Mouse (Mus musculus) c-Kit-negative CD71-positive TER-119-positive erythroid progenitor cells, embryonic 14.5 days (primary cell): Measurements from ENCODE around the gene Traf4.

Source experiments
- DNase-seq: peaks from one replicate; pipeline ENCODE4 v3.0.0-alpha.2; 2013; ENCODE audit warnings: low read depth, low spot score

Traf4 gene

DNA sequence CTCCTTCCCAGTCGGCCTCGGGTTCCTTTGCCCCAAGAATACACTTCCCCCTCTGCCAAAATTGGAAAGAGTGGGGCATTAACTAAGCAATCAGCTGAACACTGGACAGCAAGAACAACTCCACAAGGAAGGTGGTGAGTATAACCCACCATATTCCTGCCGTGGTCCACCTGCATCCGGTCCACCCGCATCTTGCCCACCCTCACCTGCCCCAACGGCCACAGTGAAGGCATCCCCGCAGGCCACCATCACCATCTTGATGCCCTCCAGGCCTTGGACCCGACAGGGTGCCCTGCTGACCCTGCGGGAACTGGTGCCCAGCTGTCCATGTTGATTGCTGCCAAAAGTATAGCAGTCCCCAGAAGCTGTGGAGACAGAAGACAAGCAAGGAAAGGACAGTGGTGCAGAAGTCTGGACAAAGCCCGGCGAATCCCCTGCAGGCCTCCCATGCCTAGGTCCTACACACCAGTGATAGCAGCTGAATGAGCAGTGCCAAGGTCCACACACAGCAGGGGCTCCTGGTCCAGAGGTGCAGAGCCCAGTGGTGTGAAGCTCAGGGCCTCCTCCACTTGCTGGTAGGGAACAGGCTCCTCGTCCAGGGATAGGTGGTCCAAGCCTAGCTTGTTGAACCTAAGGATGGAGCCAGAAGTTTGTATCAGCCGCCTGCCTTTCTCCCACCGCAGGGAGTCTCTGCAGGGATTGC, 2.0 kb upstream of the Traf4 start:
- no peak for DNase-seq

DNA sequence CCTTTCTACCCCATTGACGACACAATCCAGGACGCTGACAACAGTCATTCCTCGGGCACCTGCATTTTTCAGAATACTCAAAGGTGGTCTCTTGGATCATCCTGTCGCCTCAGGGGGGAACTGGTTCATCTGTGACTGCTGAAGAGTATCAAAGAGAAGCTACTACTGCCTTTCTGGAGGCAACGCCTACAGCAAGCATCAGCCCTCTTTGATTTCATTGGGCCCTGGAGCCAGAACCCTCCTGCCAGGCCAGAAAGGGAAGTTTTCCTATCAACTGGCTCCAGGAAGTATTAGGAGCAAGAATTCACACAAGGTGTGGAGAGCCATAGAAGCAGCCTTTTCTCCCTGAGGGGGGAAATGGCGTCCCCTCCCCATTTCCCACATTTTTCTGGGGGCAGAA, 1.3 kb upstream of the Traf4 start:
- DNase-seq: no peak

DNA sequence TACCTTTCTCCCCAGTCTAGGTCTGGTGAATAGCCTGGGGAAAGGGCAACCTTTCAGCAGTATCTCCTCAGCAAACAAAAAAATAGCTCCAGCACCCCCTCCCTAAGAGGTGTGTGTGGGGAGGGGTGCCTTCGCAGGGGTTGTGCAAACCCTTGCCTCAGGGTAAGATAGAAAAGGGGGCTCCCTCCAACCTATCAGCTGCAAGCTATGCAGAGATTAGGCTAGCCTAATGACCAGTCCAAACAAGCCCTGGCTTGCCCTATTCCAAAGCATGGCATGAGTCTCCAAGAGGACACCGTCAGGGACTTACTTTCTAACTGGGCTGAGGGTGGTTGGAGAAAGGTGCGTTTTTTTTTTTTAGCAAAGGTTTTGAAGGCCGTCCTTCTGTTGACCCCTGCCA, 772 bp upstream of the Traf4 start:
- DNase-seq: no peak

GRCm38 (mm10) chr11:78165761-78166109, 346 bp upstream of the Traf4 start:
- no peak for DNase-seq

DNA sequence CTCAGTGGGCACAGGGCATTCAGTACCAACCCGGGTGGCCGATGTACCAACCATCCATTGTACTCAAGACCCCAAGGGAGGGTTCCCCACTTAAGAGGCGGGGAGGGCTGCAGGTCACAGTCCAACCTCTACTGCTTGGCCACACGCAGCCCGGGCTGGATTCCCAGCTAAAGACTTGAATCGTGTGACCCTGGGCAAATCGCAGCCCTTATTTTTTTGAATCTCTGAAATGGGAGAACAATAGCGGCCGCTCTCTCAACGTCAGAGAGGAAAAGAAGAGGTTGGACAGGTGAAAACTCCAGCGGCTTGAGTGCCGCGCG, 825 bp downstream of the Traf4 start:
- no peak for DNase-seq

DNA sequence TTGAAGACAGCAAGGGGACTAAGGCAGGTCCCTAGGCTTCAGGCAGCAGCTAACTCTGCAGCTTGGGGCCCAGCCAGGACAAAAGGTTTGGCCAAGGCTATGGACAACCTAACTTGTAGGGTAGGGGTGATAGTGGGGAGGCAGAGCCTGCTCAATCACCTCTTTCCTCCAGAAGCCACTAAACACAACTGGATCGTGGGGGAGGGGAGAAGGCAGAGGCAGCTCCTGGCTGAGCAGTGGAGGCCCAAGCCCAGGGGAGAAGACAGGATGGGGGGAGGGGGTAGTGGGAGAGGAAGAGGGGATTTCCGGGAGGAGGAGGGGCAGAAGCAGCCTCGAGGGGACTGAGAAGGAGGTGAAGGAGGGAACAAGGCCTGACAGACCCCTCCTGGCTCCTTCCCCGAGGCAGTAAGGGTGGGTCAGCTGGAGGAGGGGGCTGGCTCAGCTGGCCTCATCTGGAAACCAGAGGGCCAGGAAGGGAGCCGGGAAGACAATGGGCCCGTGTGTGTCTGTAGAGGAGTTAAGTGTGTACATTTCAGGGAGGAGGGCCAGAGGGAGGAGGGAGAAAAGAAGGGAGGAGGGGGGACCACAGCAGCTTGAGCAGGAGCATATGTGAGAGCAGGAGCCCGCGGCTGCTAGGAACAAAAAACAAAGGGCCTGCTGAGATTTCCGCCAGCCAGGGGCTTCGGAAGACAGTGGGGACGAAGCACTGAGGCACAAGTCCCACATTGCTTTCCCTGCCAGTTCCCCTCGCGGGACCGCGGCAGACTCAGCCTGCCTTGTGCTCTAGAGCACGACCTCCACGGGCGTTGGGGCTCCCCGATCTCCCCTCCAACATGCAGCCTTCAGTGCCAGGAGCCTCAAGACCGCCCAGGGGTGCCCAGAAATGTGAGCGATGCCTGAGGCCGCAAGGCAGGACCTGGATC, 1.4 kb downstream of the Traf4 start:
- no peak for DNase-seq

DNA sequence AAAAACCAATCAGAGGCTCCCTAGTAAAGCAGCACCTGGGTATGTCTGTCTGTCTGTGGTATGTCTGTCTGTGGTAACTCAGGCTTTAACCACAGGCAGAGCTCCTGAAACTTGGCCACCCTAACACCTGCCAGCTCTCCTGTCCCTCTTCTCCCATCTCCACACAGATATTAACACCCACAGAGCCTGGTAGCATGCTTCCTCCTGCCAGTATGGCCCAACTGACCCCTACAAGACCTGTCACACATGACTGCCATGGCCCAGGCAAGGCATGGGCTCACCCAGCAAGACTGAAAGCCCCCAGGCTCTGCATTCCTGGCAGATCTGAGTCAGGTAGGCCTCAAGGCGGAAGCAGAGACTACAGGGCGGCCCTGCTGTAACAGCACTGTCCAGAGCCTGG, 2.3 kb downstream of the Traf4 start:
- no peak for DNase-seq

GRCm38 (mm10) chr11:78162504-78162903, 2.9 kb downstream of the Traf4 start:
- no peak for DNase-seq

DNA sequence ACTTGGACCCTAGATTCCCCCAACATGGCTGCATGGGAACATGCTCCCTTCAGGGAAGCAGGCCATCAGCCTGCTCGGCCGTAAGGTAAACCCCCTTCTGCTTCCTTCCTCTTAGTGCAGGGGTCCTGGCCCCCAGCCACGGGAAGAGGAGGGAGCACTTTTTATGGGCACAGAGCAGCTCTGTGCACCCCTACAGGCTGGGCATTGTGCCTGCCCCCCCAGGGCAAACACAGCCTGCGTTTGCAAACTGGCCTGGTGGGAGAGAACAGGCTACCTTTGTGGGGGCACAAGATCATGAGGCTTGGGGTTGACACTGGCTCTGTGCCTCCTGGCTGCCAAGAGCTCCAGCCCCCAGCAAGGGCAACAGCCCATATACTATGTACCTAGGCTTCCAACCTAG, 3.4 kb downstream of the Traf4 start:
- no peak for DNase-seq

DNA sequence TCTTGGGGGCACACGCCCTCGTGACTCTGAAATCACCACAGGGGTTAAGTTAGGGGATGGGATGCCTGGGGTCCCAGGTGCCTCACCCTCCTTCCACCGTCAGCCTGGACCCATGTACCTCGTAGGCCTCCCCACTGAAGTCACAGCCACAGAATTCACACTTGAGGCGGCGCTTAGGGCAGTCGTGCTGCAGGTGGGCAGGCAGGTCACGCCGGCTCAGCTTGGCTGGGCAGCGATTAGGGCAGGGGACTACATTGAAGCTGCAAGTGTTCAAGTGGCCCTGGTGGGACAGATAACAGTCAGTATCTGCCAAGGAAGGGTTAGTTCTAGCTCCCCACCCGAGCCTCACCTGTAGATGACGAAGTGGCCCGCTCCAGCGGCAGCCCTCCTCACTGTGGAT, 4.2 kb downstream of the Traf4 start:
- DNase-seq: no peak

GRCm38 (mm10) chr11:78160675-78161074, 4.7 kb downstream of the Traf4 start:
- no peak for DNase-seq

- DNase-seq: no peak
Observed at GRCm38 (mm10) chr11:78160171-78160570, 5.2 kb downstream of the Traf4 start.

GRCm38 (mm10) chr11:78159557-78159956, 5.8 kb downstream of the Traf4 start:
- no peak for DNase-seq

- peak; percentile 82 for DNase-seq
Observed at GRCm38 (mm10) chr11:78159096-78159495, 6.3 kb downstream of the Traf4 start.

- no peak for DNase-seq
Observed at GRCm38 (mm10) chr11:78156156-78156699, 9.2 kb downstream of the Traf4 start.

GRCm38 (mm10) chr11:78155674-78156073, 9.7 kb downstream of the Traf4 start:
- no peak for DNase-seq

DNA sequence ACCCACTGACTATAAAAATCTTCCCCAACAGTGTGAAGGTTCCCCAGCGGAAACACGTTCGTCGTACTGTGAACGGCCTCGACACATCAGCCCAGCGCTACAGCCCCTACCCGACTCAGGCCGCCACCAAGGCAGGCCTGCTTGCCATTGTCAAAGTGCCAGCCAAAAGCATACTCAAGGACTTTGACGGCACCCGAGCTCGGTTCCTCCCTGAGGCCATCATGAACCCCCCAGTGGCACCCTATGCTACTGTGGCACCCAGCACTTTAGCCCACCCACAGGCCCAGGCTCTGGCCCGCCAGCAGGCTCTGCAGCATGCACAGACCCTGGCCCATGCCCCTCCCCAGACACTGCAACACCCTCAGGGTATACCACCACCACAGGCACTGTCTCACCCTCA, 11.6 kb downstream of the Traf4 start:
- DNase-seq: no peak

DNA sequence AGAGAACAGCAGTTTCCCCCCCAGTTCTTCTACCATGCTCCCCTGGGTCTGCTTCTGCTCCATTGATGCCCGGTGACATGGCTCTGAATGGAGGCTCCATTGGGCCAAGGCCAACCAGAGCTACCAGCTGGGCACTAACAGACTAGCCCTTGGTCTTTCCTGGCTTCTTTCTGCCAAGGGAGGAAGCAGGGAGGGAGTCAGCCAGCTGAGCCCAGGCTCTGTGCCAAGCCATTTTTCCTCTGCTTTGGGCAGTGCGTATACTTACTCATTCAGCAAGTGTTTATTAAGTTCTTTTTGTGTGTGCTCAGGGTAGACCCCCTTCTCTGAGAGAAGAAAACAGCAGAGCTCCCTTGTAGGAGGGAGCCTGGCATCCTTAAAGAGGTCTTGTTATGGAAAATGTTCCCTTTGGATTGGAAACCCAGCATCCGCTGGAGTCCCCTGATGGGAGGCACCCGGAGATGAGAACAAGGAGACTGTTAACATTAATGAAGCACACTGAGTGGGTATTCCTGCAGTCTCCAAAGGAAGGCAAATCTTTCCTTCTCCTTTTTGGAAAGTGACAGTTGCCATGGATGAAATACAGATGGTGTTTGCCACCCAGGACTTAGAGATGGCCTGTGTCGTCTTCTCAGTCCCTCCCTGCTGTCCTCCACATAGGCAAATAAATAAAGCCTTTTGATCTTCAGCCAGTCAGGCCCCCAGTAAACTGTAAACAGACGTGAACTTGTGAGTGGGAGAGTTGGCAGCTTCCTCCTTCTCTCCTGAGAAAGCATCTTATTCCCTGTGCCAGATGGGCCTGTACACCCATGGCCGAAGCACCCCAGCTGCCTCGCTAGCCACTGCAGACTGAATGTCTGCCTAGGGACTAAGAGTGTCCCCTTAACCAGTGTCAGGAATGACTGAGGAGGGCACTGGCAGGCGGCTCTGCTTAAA, 12.8 kb downstream of the Traf4 start:
- no peak for DNase-seq

- peak; percentile 53 for DNase-seq
Observed at GRCm38 (mm10) chr11:78151161-78151560, 14.2 kb downstream of the Traf4 start.

- DNase-seq: no peak
Observed at GRCm38 (mm10) chr11:78146707-78147543, 18.5 kb downstream of the Traf4 start.

- DNase-seq: no peak
Observed at GRCm38 (mm10) chr11:78146168-78146567, 19.2 kb downstream of the Traf4 start.
